Mouse (Mus musculus) megakaryocyte, adult 5-6 weeks (primary cell): ENCODE measurements around the gene Bcl2l2. TPM values are rescaled to one million over a fixed set of nuclear protein-coding genes. Genes with fewer than 3 reads are reported as not detected.
A peak's percentile ranks its signal among the peaks of the same experiment; 100 is the strongest.

Experiments used
- ATAC-seq: 2 replicates; pipeline ENCODE4 v1.8.0; 2016; ENCODE audit warnings: mild to moderate bottlenecking, inconsistent platforms; ENCODE audit not compliant: poor library complexity, severe bottlenecking
- total RNA-seq, 2 experiments: library from RNA; stranded (forward) in 1 of 2; stranded (reverse) in 1 of 2; fragments of 153-499, 151-499 nt in 1 of 2; fragments of 221-1000, 200-1000 nt in 1 of 2; gene quantifications; 2 replicates each; pipeline versions ENCODE4 v1.2.3 to v1.2.4; 2015 to 2017

Bcl2l2 gene
- total RNA-seq, 2 experiments from 2014 or later: 2.1 to 4.4 TPM

DNA sequence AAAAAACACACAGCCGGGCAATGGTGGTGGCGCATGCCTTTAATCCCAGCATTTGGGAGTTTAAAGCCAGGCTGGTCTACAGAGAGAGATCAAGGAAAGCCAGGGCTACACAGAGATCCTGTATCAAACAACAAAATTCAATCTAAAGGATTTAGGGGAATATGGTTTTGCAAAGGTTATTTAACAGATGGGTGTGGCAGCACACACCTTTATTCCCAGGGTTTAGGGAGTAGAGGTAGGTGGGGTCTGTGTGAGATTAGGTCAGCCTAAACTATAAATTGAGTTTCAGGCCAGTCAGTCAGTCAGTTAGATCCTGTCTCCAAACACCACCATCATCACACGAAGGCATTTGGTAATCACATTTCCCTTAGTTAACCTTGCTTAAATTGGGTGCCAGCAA, 9.0 kb downstream of the Bcl2l2 start, which contains the start of gene Pabpn1:
TSS of gene Pabpn1 (plus strand) at position 301 of the 400 bp plus-strand sequence.
- ATAC-seq: no peak

- peak; percentile 96 for ATAC-seq
Measured at GRCm38 (mm10) chr14:54893651-54894181, 10.5 kb downstream of the Bcl2l2 start.

DNA sequence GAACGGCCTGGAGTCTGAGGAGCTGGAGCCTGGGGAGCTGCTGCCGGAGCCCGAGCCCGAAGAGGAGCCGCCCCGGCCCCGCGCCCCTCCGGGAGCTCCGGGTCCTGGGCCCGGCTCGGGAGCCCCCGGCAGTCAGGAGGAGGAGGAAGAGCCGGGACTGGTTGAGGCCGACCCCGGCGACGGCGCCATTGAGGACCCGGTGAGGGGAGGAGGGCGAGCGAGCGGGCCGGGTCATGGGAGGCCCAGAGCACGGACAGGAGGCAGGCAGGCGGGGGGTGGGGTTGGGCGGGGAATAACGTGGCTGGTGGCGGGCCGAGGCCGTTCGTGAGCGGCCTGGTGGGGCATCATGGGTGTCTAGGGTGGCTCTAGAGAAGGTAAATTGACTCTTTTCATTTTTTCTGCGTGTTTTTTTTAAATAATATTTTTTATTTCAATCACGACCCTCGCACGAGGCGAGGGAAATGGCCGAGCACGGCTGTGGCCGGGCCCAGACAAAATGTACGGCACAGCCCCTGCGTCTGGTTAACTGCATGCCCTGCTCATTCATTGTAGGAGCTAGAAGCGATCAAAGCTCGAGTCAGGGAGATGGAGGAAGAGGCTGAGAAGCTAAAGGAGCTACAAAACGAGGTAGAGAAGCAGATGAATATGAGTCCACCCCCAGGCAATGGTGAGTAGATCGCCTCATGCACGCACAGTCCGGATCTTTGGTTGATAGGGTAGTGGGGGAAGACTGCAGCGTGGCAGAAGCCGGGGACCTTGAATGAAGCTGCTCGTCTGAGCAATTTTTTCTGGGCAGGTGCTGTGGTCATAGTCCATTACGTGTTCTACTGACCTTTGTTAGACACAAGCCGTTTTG, 11.3 kb downstream of the Bcl2l2 start:
- ATAC-seq: peak; percentile 20; the same call in 1 of the 2 replicates

DNA sequence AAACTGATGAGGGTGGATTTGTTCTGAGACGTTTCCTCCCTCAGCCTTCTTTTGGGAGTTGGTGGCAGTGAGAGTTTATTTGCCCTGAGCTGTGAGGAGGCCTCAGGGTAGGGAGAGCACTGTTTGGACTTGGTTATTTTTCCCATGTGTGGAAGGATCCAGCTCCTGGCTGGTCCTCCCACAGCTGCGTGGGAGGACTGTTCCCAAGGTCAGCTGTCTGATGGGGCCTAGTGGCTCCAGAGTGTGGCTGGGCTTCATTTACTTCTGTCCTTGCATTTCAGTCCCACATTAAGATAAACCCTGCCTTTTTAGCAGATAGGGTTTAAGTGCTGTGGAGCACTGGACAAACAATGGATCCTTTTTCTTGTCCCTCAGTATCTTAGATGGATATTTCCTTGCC, 14.3 kb downstream of the Bcl2l2 start:
- ATAC-seq: no peak

DNA sequence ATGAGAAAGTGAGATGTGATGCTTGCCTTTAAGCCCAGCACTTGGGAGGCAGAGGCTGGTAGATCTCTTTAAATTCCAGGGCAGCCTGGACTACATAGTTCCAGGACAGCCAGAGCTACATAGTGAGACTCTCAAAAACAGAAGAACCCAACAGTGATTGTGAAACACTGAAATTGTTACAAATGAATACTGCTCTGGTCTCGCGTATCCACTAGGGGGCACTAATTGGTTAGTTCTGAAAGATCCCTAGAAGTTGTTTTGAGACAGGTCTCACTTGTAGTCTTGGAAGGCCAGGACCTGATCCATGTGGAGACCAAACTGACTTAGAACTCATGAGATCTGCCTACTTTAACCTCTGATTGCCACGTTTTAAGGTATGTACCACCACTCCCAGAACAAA, 17.2 kb downstream of the Bcl2l2 start:
- ATAC-seq: peak; percentile 94

GRCm38 (mm10) chr14:54903641-54904040, 20.5 kb downstream of the Bcl2l2 start:
- ATAC-seq: no peak

GRCm38 (mm10) chr14:54908682-54909081, 25.5 kb downstream of the Bcl2l2 start:
- peak; percentile 51 for ATAC-seq

- ATAC-seq: no peak
Measured at GRCm38 (mm10) chr14:54912109-54912850, 29.1 kb downstream of the Bcl2l2 start.

DNA sequence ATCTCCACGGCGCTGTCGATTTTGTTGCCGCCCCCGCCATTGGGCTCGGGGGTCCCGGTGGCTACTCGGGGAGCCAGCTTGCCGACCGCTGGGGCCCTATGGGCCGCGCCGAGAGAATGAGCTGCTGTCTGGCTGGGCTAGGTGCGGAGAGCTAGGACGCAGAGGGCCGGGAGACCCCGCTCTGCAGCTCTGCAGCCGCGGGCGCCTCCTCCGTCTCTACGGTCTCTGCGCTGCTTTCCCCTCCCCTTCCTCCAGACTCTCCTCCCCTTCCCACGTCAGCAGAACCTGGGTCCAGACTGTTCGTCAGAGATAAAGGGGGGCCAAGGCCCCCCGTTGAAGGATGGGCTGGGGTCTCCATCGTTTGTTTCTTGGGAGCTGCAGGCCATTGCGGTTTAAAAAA, 29.7 kb downstream of the Bcl2l2 start, which contains the start of gene Slc22a17:
TSS of gene Slc22a17 (minus strand) at position 247 of the 400 bp plus-strand sequence.
- ATAC-seq: 0 out of 2 replicates have a peak, but pooled peaks have one; percentile 48

- no peak for ATAC-seq
Measured at GRCm38 (mm10) chr14:54913343-54913742, 30.2 kb downstream of the Bcl2l2 start.

DNA sequence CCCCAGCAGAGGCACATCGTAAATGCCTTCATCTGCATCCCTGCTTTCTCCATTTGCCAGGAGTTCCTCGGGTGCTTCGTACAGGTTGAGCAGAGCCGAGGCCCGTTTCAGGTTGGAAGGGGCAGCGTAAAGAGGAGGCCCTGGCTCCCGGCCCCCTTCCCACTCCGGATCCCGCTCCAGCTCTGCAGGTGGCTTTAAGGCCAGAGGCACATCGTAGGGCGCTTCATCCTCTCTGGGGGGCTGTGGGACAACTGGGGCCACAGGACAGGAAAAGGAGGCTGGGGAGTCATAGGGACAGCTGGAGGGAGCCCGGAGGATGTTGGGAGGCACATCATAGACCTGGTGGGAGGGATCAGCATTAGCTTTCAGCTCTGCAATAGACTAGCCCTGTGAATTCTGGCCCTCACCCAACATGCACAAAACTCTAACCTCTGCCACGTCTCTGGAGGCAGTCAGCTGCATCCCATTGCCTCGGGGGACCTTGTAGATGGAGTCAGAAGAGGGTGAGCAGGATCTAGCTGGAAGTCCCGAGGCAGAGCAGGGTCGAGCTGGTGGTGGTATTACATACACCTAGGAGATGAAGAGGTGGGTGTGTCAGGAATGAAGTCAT, 37.0 kb downstream of the Bcl2l2 start:
- no peak for ATAC-seq

DNA sequence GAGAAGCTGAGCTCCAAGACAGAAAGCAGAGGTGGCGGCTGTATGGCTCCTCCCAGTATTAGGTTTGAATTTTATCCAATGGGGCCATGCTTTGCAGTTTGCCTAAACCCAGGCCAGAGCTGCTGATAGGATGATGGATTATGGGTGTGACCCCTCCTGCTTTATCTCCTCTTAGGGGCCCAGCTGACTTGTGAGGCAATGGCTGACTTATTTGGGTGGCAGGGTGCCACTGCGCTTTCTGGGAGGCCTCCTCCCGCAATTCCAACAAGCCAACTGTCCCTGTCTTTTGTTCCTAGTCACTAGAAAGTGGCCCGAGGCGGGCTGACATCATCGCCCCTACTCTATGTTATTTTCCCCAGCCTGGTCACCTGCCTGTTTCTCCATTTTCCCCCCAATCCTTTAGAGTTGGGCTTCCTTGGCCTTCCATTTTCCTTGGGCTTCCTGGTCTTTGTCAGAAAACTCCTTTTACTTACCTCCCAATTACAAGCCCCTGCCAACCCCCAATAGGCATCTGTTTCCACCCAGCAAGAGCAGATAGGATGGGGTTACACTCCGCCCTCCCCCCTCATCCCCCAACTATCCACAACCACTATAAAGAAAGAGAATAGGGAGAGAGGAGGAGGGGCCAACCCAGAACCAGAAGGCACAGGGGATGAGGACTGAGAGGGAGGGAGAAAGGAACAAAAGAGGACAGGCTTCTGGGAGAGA, 41.6 kb downstream of the Bcl2l2 start:
- no peak for ATAC-seq

DNA sequence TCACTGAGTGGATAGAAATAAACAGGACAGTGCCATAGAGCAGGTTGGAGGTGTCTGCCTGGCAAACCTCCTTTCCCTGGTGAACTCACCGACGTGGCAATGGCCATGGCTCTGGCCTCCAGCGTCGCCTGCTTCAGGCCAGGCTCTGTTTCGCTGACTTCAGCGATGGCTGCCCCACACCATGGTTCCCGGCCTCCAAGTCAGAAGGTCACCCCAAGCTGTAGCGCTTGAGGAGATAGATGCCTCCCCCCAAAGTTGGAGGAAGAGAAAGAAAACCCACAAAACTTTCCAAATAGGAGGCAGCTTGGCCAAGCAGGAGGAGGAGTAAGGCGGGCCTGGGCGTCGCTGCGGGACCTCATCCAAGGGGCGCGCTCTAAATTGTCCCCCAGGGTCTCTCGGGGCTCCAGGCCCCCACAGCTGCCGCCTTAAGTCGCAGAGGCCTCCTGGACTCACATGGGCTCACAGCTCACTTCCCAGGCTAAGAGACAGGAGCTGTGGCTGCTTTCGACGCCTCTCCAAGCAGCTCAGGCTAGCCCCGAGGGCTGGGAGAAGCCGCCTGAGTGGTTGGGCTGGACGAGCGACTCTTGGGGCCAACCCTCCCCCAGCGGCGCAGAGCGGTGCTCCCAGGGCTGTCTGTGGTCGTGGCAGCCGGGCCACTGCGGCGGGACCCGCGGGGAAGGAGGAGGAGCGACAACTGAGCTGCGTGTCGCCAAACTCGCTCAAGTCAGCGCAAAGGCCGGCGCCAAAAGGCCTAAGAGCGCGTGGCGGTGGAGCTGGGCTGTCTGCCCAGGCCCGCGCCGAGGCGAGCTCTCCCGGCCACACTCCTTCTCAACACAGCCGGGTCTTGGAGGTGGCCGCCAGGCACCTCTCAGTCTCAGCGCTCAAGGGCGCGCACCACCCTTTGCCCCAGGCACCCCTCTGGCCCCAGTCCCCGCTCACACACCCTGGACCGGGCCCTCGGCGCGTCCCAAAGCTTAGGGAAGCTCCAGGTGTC, 42.5 kb downstream of the Bcl2l2 start, which contains the start of gene Efs:
TSS of gene Efs (minus strand) at position 778 of the 994 bp plus-strand sequence.
- ATAC-seq: no peak

GRCm38 (mm10) chr14:54926401-54927158, 43.4 kb downstream of the Bcl2l2 start:
- no peak for ATAC-seq

DNA sequence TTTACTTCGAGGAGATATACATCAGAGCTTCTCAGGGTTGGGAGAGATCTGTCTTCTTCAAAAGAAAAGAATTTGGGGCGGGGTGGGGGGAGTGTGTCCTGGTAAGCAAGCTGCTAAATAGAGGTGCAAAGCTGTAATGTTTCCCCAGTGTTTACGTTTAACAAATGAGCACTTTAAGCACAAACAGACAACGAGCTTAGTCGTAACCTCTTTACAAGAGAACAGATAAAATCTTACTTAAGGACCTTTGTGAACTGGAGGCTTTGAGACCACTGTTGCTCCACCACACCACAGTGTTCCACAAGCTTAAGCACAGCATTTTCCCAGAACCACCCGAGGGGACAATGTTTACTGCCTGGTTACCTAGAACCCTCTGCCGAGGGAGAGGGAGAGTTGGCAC, 44.1 kb downstream of the Bcl2l2 start:
- ATAC-seq: no peak

GRCm38 (mm10) chr14:54929801-54930200, 46.6 kb downstream of the Bcl2l2 start:
- ATAC-seq: no peak

DNA sequence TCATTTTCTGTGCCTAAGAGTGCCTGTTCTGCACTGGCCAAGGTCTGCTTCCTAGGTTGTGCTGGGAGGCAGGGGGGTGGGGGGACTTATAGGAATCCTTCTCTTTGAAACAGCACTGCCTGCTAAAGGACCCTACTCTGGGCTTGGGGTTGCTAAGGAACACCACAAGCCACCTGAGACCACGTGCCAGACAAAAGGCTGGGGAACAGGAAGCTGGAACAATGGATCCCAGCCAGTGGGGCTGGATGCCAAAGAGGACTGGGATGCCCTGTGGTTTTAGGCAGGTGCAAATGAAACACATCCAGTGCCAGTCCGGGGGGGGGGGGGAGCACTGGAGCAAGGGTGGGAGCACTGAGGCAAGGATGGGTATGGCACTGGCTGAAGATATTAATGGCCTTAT, 47.3 kb downstream of the Bcl2l2 start:
- ATAC-seq: no peak

GRCm38 (mm10) chr14:54932645-54933150, 49.5 kb downstream of the Bcl2l2 start, which contains the start of gene Il25:
TSS of gene Il25 (plus strand) at chr14:54932695.
- ATAC-seq: no peak
